In genomic region chr2:74243801-74244200, GRCm38 (mm10) we compare ENCODE assay signal across 9 mouse cellular contexts.
DNase-seq lines count a peak whose midpoint lies in the region; ATAC-seq lines count a peak whose summit lies in the region.
"Had no signal": no experiment of that assay in that cellular context is flagged by ENCODE, and none has a peak within 500 bp of the region (broad histone marks: within the 10 kb centered on the region; RNA-seq: fewer than 3 reads in every experiment).

No protein-coding gene starts in this region.

- no peak for DNase-seq in lung, adult 18-20 months
- DNase-seq in layer of hippocampus, postnatal 36 days = peak; percentile 23 to 27
- DNase-seq in retina, postnatal 7 days (ENCODE audit: low read depth, low spot score) = peak; percentile 45
- no peak for DNase-seq in right cerebral cortex, postnatal 14 days
- DNase-seq in ovary, postnatal 14 days (ENCODE audit: low spot score) = no peak
- DNase-seq: kidney, adult 2 months; thymus, adult 2 months had no signal

- no peak overlapping the region for H3K4me3 ChIP-seq in lung, embryonic 15.5 days
- H3K4me3 ChIP-seq in forebrain, embryonic 15.5 days = no peak overlapping the region

- H3K27me3 ChIP-seq in lung, embryonic 15.5 days = no peaks in the 10 kb centered on the region
- H3K27me3 ChIP-seq in forebrain, embryonic 15.5 days = no peaks in the 10 kb centered on the region

- H3K36me3 ChIP-seq in lung, embryonic 15.5 days = no peaks in the 10 kb centered on the region
- no peaks in the 10 kb centered on the region for H3K36me3 ChIP-seq in forebrain, embryonic 15.5 days

- H3K4me2 ChIP-seq in lung, embryonic 15.5 days = peak overlapping the region; percentile 33
- H3K4me2 ChIP-seq in forebrain, embryonic 15.5 days (replicated peaks) = no peak overlapping the region; the same call in 1 of the 2 replicates

- no peak overlapping the region for H3K27ac ChIP-seq in lung, embryonic 15.5 days
- peak overlapping the region; percentile 58 for H3K27ac ChIP-seq in forebrain, embryonic 15.5 days (replicated peaks)

- H3K9ac ChIP-seq in lung, embryonic 15.5 days = no peak overlapping the region
- H3K9ac ChIP-seq in forebrain, embryonic 15.5 days (replicated peaks) = no peak overlapping the region

- H3K4me1 ChIP-seq in lung, embryonic 15.5 days = peaks cover 10% of the 10 kb centered on the region
- peaks cover 13% of the 10 kb centered on the region for H3K4me1 ChIP-seq in forebrain, embryonic 15.5 days

- ATAC-seq in lung, embryonic 15.5 days (ENCODE audit: borderline replicate concordance, extremely low read depth, low FRiP score, low TSS enrichment) = peak; percentile 86; the same call in 1 of the 2 replicates
- peak; percentile 81 for ATAC-seq in forebrain, embryonic 15.5 days (replicated peaks)

- H3K9me3 ChIP-seq in lung, embryonic 15.5 days = no peaks in the 10 kb centered on the region
- no peaks in the 10 kb centered on the region for H3K9me3 ChIP-seq in forebrain, embryonic 15.5 days

- WGBS in lung, embryonic 15.5 days = 30% methylated on average over 9 of the region's 9 CpGs
- 31% methylated on average over 9 of the region's 9 CpGs for WGBS in forebrain, embryonic 15.5 days

Comparison
In these comparisons a context has a peak if more than half of its experiments do, and no peak if none do; other contexts are left out.
1. DNase-seq: peak in layer of hippocampus, postnatal 36 days (2 of 2) and retina, postnatal 7 days (single experiment); none in lung, adult 18-20 months (0 of 2), right cerebral cortex, postnatal 14 days (single experiment) and ovary, postnatal 14 days (single experiment).